In genomic region chr5:115058584-115059297, GRCm38 (mm10) we compare ENCODE assay signal across 13 mouse cellular contexts. TPM values are rescaled to one million over a fixed set of nuclear protein-coding genes. Genes with fewer than 3 reads are reported as not detected.
DNase-seq lines count a peak whose midpoint lies in the region; ATAC-seq and TF ChIP-seq lines count a peak whose summit lies in the region.
"Had no signal": no experiment of that assay in that cellular context is flagged by ENCODE, and none has a peak within 500 bp of the region (broad histone marks: within the 10 kb centered on the region; RNA-seq: fewer than 3 reads in every experiment).

No protein-coding gene starts in this region.

- H3K27me3 ChIP-seq in heart, postnatal 0 days (ENCODE audit: control insufficient read depth, insufficient read depth, low read length), result no peaks in the 10 kb centered on the region
- H3K27me3 ChIP-seq: embryonic facial prominence, embryonic 12.5 days; hindbrain, embryonic 12.5 days; lung, embryonic 15.5 days had no signal

- no peak overlapping the region for H3K9ac ChIP-seq in heart, postnatal 0 days (replicated peaks; ENCODE audit: low read depth, low read length)
- H3K9ac ChIP-seq: embryonic facial prominence, embryonic 12.5 days; hindbrain, embryonic 12.5 days; lung, embryonic 15.5 days had no signal

- no peak for TF ChIP-seq EP300 in heart, postnatal 0 days (IDR thresholded peaks at IDR 0.05; ENCODE audit: low read depth)

- peak overlapping the region; percentile 7; the same call in 1 of the 2 replicates for H3K27ac ChIP-seq in heart, postnatal 0 days (ENCODE audit: low read depth)
- H3K27ac ChIP-seq in bone marrow macrophage, adult 2 months (ENCODE audit: insufficient read depth, low read depth, low read length), result peak overlapping the region; percentile 37; the same call in 1 of the 2 replicates
- H3K27ac ChIP-seq: embryonic facial prominence, embryonic 12.5 days; hindbrain, embryonic 12.5 days; lung, embryonic 15.5 days had no signal

- no peak for TF ChIP-seq CTCF in heart, postnatal 0 days (IDR thresholded peaks at IDR 0.05; ENCODE audit: low read depth)
- no peak for TF ChIP-seq CTCF in bone marrow macrophage, adult 2 months (IDR thresholded peaks at IDR 0.05; ENCODE audit: low read depth, low read length)

- H3K4me2 ChIP-seq in heart, postnatal 0 days (ENCODE audit: low read depth, low read length), result no peak overlapping the region
- H3K4me2 ChIP-seq: embryonic facial prominence, embryonic 12.5 days; hindbrain, embryonic 12.5 days; lung, embryonic 15.5 days had no signal

- 0 out of 2 replicates have a peak, but pooled peaks have one; percentile 33 for ATAC-seq in heart, postnatal 0 days (ENCODE audit: insufficient read depth, low read depth)
- ATAC-seq in neutrophil, adult 5-6 weeks (ENCODE audit: extremely low read depth, insufficient number of reproducible peaks, low FRiP score, poor library complexity, severe bottlenecking), result peak; percentile 56; the same call in 1 of the 2 replicates

- peaks cover 12% of the 10 kb centered on the region; the same call in 1 of the 2 replicates for H3K36me3 ChIP-seq in heart, postnatal 0 days (replicated peaks; ENCODE audit: control insufficient read depth, insufficient read depth, low read length)
- H3K36me3 ChIP-seq: lung, embryonic 15.5 days had no signal

- no peak for DNase-seq in heart, postnatal 0 days (ENCODE audit: low spot score)
- DNase-seq in heart, postnatal 36 days, result no peak
- peak; percentile 81 for DNase-seq in liver
- no peak for DNase-seq in ovary, postnatal 10 days (ENCODE audit: low spot score)
- no peak for DNase-seq in ovary, postnatal 14 days (ENCODE audit: low spot score)
- no peak for DNase-seq in kidney, adult 8-10 months
- DNase-seq: cerebellum, adult 11 months; kidney, postnatal 14 days had no signal

- no peak overlapping the region for H3K4me3 ChIP-seq in heart, postnatal 0 days (ENCODE audit: low read depth, low read length)
- H3K4me3 ChIP-seq in bone marrow macrophage, adult 2 months (ENCODE audit: insufficient read depth, low read length), result 0 out of 2 replicates have a peak overlapping the region, but pooled peaks have one; percentile 17
- H3K4me3 ChIP-seq: embryonic facial prominence, embryonic 12.5 days; hindbrain, embryonic 12.5 days; lung, embryonic 15.5 days had no signal

- intact Hi-C loops in heart, postnatal 36 days (cut with DNase I), result loop anchor here (5.0 kb wide), 1 partner anchor 46 kb away; the partner anchor contains the start of gene Sppl3

- 33% methylated on average over 7 of the region's 7 CpGs for WGBS in heart, postnatal 0 days

- H3K4me1 ChIP-seq in heart, postnatal 0 days (ENCODE audit: control insufficient read depth, insufficient read depth), result peaks cover 20% of the 10 kb centered on the region
- H3K4me1 ChIP-seq in bone marrow macrophage, adult 2 months (ENCODE audit: control insufficient read depth, insufficient read depth, low read length), result peaks cover 22% of the 10 kb centered on the region

- H3K9me3 ChIP-seq in heart, postnatal 0 days (replicated peaks; ENCODE audit: control insufficient read depth, low read length), result no peaks in the 10 kb centered on the region
- H3K9me3 ChIP-seq: embryonic facial prominence, embryonic 12.5 days; hindbrain, embryonic 12.5 days; lung, embryonic 15.5 days had no signal

- TF ChIP-seq POLR2A in bone marrow macrophage, adult 2 months (IDR thresholded peaks at IDR 0.05; ENCODE audit: borderline replicate concordance, low read depth, low read length), result no peak

RNA-seq across cellular contexts. Expression of gene Gm10401, which starts 39.4 kb away (rescaled TPM):
- not detected in 2 replicates for total RNA-seq in heart, postnatal 0 days (2014; rRNA removed; ENCODE audit: low replicate concordance)
- 13.3 and 14.4 TPM in 2 replicates for polyA plus RNA-seq in heart, postnatal 0 days (2015; fragmentation: Nextera tagmentation; extraction: Ambion mirVana)
- total RNA-seq in heart, postnatal 36 days (2021), result not detected
- not detected in 2 replicates for polyA plus RNA-seq in bone marrow macrophage, adult 2 months (2012; ENCODE audit: insufficient read depth, insufficient read length, missing spikeins)
- 1.4 TPM in 1 of 2 replicates, not detected in the other for total RNA-seq in neutrophil, adult 5-6 weeks (2017)

RNA-seq across cellular contexts. Expression of gene Sppl3, which starts 47.8 kb away (rescaled TPM):
- total RNA-seq in heart, postnatal 0 days (2014; rRNA removed; ENCODE audit: low replicate concordance), result 65.6 and 68.7 TPM in 2 replicates
- 6.8 and 7.2 TPM in 2 replicates for polyA plus RNA-seq in heart, postnatal 0 days (2015; fragmentation: Nextera tagmentation; extraction: Ambion mirVana)
- total RNA-seq in heart, postnatal 36 days (2021), result 10 to 100 TPM; 33.0 to 35.8 TPM
- 60.1 and 65.2 TPM in 2 replicates for polyA plus RNA-seq in bone marrow macrophage, adult 2 months (2012; ENCODE audit: insufficient read depth, insufficient read length, missing spikeins)
- 31.2 and 34.7 TPM in 2 replicates for total RNA-seq in neutrophil, adult 5-6 weeks (2017)
